Mouse (Mus musculus) layer of hippocampus, adult 11-12 months (tissue): ENCODE measurements around the gene Smg9.

ENCODE experiments used
- DNase-seq: peaks from one replicate; pipeline ENCODE4 v3.0.0; 2022; ENCODE audit warnings: low spot score

Gene Smg9

DNA sequence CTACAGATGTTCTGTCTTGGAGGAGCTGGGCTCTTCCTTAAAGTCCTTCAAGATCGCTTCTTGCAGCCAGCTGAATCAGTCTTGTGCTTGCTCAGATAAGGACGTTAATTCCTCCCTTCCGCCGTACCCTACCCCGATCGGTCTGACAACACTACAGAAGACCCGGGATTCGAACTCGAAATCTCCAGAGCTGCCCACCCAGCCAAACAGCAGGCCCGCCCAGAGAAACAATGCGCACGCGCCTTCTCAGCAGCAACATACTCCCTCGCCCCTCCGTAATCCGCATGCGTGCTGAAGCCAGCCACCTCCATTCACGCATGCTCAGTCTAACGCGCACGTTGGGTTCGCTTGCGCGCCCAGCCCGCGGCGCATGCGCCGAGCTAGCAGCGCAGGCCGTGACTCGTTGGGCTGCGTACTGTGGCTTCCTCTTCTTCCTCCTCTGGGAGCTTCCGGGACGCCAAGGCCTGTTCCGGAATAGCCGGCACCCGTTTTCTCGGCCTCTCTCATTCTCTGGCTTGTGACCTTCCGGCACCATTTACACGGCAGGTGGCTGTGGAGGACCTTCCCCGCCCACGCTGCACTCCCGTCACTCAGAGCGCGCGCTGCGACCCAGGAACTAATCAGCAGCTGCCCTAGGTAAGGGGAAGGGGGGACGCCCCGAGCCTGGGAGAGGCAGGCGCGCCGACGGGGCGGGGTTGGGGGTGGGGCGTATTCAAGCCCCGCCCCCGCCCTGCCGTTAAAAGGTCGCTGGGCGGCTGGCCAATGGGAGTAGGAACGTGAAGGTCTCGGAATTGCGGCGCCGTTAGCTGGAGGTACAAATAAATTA, at the start of gene Smg9:
Smg9 (plus strand) TSS at position 364 of the 826 bp plus-strand sequence.
- DNase-seq = peak; percentile 97

DNA sequence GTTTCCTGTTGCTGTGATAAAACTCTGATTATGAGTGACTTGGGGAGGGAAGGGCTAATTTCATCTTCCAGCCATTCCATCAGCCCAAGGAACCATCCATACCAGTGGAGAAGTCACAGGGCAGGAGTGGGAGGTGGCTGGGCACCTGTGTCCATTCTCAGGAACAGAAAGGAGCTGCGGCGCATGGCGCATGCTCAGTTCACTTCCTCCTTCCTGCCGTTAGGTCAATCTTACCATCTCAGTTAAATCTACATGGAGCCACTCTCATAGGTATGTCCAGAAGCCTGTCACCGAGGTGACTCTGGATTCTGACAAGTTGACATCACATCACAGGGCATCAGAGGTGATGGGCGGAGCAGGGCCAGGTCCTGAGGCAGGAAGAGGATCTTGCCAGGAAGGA, 43.8 kb upstream of the Smg9 start:
- DNase-seq = no peak

DNA sequence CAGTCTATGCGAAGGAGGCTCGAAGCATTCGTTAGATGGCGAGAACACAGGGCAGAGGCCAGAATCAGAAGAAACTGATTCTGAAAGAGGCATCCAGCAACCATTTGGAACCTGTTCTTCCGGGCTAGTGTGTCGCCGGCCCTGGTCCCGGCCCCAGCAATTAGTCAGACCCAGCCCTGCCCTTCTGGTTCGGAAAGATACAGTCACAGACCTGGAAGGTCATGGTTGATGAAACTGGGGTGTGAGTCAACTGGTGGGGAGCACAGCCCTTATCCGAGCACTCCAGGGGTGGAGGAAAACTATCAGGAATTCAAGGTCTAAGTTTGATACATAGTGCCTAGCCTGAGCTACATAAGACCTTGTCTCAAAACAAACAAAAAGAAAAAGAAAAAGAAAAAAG, 43.3 kb upstream of the Smg9 start:
- no peak for DNase-seq

DNA sequence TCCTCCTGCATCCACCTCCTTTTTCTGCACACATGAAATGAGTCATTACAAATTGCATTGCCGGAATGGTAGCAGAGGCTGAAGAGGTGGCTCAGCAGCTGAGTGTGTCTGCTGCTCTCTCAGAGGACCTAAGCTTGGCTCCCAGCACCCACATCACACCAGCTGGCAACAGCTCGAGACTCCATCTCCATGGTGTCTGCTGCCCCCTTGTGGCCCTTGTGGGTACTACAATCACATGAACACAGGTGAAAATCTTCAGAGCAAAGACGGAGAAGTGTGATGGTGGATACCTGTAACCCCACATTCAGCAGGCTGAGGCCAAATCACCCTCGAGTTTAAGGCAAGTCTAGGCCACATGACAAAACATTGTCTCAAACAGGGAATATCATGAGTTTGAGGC, 41.5 kb upstream of the Smg9 start:
- DNase-seq = no peak

DNA sequence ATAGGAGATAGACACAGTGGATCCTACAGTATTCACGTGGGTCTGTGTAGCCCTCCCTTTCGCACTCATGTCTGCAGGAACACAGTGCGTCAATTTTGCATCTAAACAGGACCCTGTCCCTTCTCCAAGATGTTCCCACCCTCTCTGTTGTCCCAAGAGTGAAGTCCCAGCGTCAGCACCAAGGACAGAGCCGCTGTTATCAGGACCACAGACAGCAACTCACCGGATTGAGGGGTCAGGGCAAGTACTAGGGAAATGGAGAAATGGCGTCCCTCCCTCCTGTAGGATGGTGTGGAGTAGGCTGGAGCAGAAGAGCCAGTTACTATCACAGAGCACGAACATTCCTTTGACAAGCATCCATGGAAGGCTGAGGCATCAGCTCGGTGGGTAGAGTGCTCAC, 40.1 kb upstream of the Smg9 start:
- DNase-seq = no peak

DNA sequence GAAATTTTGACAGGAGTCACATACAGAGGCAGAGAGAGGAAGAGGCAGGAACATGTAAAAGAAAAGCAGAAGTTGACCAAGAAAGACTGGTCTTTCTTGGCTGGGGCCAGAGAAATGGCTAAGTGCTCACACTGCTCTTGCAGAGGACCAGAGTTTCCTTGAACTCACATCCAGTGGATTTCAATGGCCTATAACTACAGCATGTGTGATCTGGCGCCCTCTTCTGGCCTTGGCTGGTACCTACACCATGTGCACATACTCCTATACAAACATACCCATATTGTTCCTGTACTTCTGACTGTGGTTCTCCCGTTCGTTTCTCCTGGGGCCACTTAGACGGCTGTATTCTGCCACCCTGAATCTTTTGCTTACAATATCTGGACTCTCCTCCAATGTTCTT, 38.4 kb upstream of the Smg9 start:
- DNase-seq = no peak

DNA sequence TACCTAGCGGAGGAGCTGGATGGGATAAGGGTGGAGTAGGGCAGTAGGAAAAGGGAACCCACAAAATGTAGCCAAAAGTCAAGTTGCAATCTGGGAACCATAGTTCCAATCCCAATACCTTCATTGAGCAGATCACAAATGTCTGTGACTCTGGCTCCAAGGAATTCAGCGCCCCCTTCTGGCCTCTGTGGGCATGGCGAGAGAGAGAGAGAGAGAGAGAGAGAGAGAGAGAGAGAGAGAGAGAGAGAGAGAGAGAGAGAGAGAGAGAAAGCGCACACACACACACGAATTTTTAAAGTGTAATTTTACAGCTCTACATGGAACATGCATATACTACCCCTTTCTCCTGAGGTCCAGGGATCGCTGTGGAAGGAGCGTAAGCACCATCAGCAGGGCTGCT, 36.2 kb upstream of the Smg9 start:
- DNase-seq = peak; percentile 53

DNA sequence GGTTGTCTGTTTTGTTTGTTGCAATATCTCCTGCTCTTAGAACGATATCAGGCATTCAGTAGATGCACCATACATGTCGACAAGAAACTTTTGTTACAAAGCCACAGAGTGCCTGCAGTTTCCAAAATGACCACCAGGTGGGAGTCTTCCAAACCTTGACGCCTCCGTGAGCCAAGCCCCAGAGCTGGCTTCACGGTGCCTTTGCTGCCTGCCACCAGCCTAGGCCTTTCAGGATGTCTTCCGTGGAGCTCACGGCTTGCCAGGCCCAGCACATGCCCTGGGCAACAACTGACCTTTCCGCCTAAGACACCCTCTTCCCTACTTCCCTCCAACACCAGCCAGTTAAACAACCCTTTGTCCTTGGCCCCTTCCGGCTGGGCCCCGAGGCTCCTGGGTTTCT, 34.6 kb upstream of the Smg9 start:
- DNase-seq = peak; percentile 88

DNA sequence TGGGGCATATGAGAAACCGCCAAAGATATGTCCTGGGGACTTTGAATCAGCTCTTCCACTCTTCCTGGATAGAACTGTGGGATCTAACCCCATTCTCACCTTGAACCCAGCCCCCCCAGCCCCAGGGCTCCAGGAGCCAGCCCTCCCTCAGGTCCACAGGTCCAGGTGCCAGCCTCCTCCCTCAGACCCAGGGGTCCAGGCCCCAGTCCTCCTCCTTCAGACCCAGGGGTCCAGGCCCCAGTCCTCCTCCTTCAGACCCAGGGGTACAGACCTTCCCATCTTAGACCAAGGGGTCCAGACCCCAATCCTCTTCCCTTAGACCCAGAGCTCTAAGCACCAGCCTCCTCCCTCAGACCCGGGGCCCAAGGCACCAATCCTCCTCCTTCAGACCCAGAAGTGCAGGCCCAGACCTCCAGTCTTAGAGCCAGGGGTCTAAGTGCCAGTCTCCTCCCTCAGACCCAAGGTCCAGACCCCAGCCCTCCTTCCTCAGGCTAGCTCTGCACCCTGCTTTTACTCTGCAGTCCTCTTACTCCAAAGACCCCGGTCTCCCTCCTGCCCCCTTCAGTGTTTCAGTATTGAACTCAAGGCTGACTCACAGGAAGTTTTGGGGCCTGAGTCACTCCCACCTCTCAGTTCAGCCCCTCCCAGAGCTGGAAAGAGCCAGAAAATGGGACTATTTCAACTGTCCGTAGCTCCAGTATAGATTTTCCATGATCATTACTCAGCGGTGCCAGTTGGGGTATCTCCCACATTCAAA, 34.0 kb upstream of the Smg9 start:
- DNase-seq = no peak

DNA sequence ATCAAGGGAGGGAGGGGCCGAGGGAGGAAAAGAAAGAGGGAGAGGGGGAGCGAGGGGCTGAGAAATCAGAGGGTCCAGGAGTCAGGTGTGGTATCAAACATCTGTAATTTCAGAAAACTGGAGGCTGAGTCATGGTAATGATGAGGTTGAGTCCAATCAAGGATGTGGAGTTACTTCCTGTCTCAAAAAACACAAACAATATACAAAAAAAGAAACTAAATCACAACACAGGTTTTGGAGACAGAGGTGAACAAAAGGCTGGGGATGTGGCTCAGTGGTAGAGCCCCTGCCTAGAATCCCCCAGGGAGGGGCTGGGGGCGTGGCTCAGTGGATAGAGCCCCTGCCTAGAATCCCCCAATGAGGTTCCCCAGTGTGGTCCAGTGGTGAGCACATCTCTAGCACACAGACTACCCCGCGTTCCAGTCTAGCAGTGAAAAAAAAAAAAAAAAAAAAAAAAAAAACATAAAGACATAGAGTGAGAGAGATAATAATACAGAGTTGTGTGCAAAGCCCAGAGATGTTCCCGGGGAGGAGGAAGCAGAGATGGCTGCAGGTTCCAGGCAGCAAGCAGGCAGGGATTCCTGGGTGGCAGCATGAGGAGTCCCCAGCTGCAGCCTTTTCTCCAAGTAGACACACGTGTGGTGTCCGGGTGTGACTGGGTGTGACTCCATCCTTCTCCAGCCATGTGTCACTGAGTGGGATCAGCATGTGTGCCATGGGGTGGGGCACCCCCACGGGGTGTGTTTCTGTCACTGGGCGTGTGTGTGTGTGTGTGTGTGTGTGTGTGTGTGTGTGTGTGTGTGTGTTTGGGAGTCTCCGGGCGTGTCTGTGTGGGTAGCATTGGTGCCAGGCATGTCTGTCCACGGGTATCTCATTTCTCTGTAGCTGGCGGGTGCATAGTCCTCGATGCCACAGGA, 32.4 kb upstream of the Smg9 start:
- no peak for DNase-seq

DNA sequence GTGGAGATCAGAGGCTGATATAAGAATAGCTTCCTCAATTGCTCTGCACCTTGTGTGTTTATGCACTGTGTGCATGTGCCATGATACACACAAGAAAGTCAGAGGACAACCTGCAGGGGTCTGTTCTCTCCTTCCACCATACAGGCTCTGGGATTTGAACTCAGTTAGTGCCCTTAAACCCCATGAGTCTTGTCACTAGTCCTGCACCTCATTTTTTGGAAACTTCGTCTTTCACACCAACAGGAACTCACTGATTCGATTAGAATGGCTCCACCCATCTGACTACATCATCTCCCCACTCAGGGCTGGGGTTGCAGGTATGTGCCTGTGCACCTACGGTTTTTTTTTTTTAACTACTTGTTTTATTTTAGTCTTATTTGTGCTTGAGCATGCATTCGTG, 31.2 kb upstream of the Smg9 start:
- no peak for DNase-seq

DNA sequence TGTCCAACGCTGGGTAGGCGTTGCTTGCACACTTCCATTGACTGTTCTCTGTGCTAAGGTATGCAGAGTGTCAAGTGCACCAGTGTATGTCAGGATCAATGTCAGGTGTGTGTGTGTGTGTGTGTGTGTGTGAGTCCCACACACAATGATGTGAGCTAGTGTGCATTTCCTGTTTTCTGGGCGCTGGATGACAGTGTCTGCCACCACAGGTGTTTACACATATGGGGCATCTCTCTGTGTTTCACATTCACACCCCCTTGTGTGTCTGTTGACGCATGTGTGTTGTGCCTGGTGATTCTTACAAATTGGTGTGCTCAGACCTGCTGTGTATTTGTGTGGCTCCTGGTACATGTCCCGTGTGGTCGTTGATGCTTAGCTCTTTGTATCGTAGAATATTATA, 30.5 kb upstream of the Smg9 start:
- no peak for DNase-seq

DNA sequence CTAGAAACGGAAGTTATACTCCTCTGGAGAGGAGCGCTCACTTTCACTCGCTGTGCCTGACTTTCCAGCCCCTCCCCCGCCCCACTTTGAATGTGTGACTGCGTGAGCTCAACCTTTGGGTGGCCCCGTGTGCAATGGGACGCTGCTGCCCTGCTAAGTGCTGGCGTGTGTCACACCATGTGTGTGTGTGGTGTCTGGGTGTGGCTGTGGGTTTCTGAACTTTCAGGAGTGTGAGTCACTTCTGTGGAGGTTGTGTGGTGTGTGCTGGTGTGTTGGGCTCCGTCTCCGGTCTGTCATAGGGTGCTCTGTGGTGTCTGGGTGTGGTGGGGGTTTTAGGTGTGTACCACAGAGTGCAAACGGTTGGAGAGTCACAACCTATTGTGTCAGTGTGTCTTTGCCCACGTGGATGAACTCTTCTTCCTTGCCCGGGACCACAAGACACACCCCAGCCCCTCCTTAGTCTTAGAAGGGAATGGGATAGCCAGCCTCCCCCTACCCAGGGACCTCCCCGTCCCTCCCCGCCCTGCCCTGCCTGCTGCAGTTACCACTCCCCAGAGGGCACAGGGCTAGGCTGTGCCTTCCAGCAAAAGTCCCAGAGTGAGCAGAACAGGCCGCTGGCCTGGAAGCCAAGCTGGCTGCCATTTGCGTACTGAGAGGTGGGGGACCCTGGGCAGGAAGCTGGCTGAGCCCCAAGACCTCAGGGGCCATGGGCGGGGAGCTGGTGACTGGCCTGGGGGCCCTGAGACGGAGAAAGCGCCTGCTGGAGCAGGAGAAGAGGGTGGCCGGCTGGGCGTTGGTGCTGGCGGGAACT, 29.5 kb upstream of the Smg9 start, which contains the start of gene Kcnn4:
Kcnn4 (plus strand) TSS at position 533 of the 811 bp plus-strand sequence.
- DNase-seq = no peak

DNA sequence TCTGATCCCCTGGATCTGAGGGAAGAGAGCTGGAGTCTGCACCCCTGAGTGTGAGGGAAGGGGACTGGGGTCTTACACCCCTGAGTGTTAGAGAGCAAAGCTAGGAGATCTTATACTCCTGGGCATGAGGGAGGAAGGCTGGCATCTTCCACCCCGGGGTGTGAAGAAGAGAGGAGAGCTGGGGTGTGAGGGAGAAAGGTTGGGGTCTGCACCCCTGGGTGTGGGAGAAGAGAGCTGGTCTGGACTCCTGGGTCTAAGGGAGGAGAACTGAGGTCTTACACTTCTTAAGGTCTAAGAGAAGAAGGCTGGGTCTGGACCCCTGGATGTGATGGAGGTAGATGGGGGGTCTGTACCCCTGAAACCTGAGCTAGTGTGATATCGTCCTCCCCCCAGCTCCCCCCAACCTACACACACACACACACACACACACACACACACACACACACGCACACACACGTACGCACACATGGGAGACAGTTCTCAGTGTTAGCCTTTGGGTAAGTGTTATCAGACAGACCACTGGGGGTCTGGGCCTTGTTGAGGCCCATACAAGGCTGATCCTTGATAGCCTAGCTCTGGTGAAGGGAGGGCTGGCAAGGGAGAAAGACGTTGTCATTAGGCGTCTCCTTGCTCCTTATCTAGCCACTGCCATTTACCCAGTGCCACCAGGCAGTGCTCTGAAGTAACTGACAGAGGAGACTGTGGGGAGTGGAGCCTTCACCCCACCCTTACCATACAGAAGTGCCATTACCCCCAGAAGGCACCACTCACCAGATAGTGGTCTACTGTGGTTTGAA, 28.2 kb upstream of the Smg9 start:
- DNase-seq = no peak

DNA sequence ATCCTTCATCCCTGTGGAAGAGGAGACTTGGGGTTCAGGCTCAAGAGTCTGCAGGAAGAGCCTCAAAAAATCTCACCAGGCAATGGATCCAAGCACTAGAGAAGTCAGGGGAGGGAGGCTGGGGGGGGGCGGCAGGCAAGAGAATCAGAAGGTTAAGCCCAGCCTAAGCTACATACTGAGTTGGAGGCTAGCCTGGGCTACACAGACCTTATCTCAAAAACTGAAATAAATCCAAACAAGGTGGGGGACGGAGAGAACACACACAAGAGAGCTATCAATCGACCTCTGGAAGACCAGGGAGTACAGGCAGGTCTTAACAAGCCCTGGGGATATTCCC, 27.6 kb upstream of the Smg9 start:
- no peak for DNase-seq

DNA sequence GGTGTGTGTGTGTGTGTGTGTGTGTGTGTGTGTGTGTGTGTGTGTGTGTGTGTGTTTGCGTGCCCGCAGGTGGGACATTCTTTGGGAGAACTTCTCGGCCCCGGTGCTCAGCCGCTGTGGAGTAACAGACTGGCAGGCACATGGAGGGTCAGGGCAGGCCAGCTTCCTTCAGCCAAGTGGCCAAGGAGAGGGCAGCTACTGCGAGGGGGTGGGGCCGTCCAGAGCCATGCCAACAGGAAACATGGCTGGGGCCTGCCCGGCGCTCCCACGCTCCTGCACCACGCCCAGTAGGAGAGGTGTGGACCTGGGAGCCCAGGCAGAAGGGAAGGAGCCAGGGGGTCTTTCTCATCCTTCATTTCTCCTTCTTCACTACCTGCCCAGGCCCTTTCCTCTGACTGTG, 27.1 kb upstream of the Smg9 start:
- no peak for DNase-seq

DNA sequence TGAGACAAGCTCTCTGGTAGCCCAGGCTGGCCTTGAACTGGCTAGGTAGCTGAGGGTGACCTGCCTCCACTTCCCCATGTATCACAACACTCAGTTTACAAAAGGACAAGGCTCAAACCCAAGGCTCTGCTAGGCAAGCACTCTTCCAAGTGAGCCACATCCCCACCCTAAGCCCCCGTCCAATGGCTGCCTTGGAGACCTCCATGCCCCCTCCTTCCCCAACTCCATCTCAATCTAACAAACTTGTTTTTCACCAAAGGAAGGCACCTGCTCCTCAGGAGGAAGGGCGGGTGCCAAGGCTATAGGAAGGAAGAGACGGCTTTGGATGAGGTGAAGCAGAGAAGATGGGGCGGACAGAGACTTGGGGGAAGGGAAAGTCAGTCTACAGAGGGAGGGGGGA, 26.6 kb upstream of the Smg9 start:
- no peak for DNase-seq

DNA sequence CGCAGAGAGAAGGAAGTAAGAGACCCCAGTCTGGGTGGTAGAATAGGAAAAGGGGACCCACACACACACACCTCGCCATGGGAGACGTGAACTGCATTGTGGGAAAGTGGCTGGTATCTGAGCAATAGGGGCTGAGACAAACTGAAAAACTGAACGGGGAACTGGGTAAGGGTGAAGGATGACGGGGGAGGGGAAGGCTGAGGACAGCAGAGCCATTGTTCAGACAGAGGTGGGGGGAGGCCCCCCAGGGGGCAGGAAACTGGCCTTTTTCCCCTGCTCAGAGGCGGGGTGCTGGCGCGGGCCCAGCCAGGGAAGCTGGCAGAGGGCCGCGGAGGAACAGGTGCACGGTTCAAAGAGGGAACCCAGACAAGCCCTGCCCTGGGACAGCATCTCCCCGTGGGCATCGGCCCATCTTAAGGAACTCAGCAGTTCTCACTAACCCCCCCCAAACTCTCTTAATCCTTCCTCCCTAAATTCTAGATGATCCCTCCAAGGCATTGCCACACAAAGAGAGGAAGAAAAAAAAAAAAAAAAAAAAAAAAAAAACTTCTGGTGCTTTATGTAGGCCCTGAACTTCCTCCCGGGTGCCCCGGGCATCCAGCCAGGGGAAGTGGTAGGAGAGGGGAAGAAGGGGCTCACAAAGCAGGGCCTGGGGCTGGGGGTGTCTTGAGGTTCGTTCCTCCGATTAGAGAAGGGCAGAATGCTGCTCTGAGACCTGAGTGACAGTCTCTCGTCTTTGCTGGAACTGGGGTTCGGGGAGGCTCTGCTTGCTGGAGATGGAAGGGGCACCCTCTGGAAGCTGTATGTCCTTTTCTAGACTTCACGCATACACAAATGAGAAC, 25.7 kb upstream of the Smg9 start:
- DNase-seq = peak; percentile 64

DNA sequence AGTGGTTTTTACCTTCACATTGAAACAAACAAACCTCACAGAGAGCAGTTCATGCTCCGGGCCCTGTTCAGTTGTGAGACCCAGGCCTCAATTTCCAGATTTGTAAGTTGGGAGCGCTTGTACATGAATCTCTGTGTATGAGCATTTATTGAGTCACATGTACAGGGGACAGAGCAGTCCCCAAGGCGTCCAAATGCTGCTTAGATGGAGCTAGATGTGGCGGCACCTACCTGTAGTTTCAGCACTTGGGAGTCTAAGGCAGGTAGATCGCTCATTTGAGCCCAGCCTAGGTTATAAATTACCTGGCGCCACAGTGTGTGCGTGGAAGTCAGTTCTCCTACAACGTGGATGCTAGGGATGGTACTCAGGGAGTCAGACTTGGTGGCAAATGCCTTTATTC, 23.0 kb upstream of the Smg9 start:
- DNase-seq = no peak
